Mouse (Mus musculus) thymus, adult 2 months (tissue): ENCODE data around the gene Wdr6.

ENCODE experiments used
- CTCF ChIP-seq: fragments of 200-500 bp; IDR thresholded peaks from 2 replicates; pipeline ENCODE4 v1.5.1; 2012; ENCODE audit warnings: mild to moderate bottlenecking, control low read depth, low read length, moderate library complexity, borderline replicate concordance; ENCODE audit not compliant: control insufficient read depth, poor library complexity, insufficient read depth; ENCODE audit errors: extremely low read depth
- POLR2A ChIP-seq: fragments of 200-500 bp; IDR thresholded peaks from 2 replicates; pipeline ENCODE4 v1.6.1; 2012; ENCODE audit warnings: mild to moderate bottlenecking, low read length, control low read depth, moderate library complexity; ENCODE audit not compliant: control insufficient read depth, poor library complexity, insufficient read depth; ENCODE audit errors: extremely low read depth

DNA sequence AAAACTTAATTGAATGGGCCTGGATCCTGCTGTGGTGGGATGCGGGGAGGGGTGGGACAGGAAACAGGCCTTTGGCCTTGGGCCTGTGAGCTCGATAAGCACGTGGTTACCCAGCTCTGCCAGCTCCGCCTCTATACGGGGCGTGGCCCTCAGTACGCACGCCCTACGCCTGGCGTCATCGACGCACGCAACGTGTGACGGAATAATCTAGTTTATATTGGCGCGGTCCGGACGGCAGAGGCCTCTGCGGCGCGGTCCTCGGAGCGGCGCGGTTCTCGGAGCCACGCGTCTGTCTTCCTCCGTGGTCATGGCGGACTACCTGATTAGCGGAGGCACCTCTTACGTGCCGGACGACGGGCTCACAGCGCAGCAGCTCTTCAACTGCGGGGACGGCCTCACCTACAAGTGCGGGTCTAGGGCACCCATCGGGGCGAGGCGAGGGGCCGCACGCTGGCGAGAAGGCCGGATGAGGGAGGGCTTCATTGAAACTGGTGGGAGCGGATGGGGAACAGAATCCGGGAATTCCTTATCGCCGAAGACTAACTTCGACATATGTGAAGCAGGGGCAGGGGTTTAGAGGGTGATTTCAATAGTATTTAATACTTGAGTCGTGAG lies 18.2 kb downstream of the Wdr6 start, which contains the start of gene Impdh2:
- TF ChIP-seq CTCF (peak; percentile 33; the same call in 1 of the 2 replicates), POLR2A (peak; percentile 94)
